Comparison of ENCODE assay signal across 15 mouse cellular contexts in genomic region chr11:69930967-69931537, GRCm38 (mm10). TPM values are rescaled to one million over a fixed set of nuclear protein-coding genes. Genes with fewer than 3 reads are reported as not detected.
DNase-seq lines count a peak whose midpoint lies in the region; ATAC-seq and TF ChIP-seq lines count a peak whose summit lies in the region.
"Had no signal": no experiment of that assay in that cellular context is flagged by ENCODE, and none has a peak within 500 bp of the region (broad histone marks: within the 10 kb centered on the region; RNA-seq: fewer than 3 reads in every experiment).

No protein-coding gene starts in this region.

- peak overlapping the region; percentile 53 for H3K27ac ChIP-seq in bone marrow macrophage, adult 2 months (ENCODE audit: insufficient read depth, low read depth, low read length)
- H3K27ac ChIP-seq: embryonic facial prominence, embryonic 10.5 days; hindbrain, postnatal 0 days; limb, embryonic 12.5 days had no signal

- no peak for TF ChIP-seq CTCF in bone marrow macrophage, adult 2 months (IDR thresholded peaks at IDR 0.05; ENCODE audit: low read depth, low read length)

- peaks cover 12% of the 10 kb centered on the region for H3K4me1 ChIP-seq in bone marrow macrophage, adult 2 months (ENCODE audit: control insufficient read depth, insufficient read depth, low read length)

- no peak for TF ChIP-seq POLR2A in bone marrow macrophage, adult 2 months (IDR thresholded peaks at IDR 0.05; ENCODE audit: borderline replicate concordance, low read depth, low read length)

- peak; percentile 35 to 41 for DNase-seq in lung, adult 18-20 months
- no peak for DNase-seq in lung, postnatal 10 days
- DNase-seq in B cell, adult 2 months, result peak; percentile 45 to 58
- DNase-seq in layer of hippocampus, postnatal 14 days (ENCODE audit: low spot score in 2 of 2), result no peak
- no peak for DNase-seq in ovary, postnatal 10 days (ENCODE audit: low spot score)
- no peak for DNase-seq in left cerebral cortex, adult 18-20 months (ENCODE audit: low spot score in 2 of 2)
- DNase-seq: adrenal gland, adult 2 months; cerebellum, adult 9-11 months; heart, postnatal 10 days; kidney, adult 8-10 months had no signal

- peak; percentile 85 for ATAC-seq in megakaryocyte progenitor cell, adult 5-6 weeks (replicated peaks; ENCODE audit: poor library complexity)
- ATAC-seq: hindbrain, postnatal 0 days had no signal

- H3K4me3 ChIP-seq in bone marrow macrophage, adult 2 months (ENCODE audit: insufficient read depth, low read length), result no peak overlapping the region
- H3K4me3 ChIP-seq: embryonic facial prominence, embryonic 10.5 days; limb, embryonic 12.5 days had no signal

RNA-seq across cellular contexts. Expression of gene Ybx2, which starts 4.5 kb away (rescaled TPM):
- not detected in 2 replicates for polyA plus RNA-seq in bone marrow macrophage, adult 2 months (2012; ENCODE audit: insufficient read depth, insufficient read length, missing spikeins)
- total RNA-seq in megakaryocyte progenitor cell, adult 5-6 weeks (2015), result 0.32 TPM in 1 of 2 replicates, not detected in the other
- total RNA-seq in megakaryocyte progenitor cell, adult 5-6 weeks (2017), result not detected in 2 replicates
- 1 to 10 TPM; 8.3 to 9.7 TPM for total RNA-seq in layer of hippocampus, postnatal 14 days (2021)
- 1 to 10 TPM; 4.6 to 6.5 TPM for total RNA-seq in left cerebral cortex, adult 18-20 months (2021)

RNA-seq across cellular contexts. Expression of gene Eif5a, which starts 9.3 kb away (rescaled TPM):
- 326 and 347 TPM in 2 replicates for polyA plus RNA-seq in bone marrow macrophage, adult 2 months (2012; ENCODE audit: insufficient read depth, insufficient read length, missing spikeins)
- total RNA-seq in megakaryocyte progenitor cell, adult 5-6 weeks (2015), result 1,355 and 1,412 TPM in 2 replicates
- total RNA-seq in megakaryocyte progenitor cell, adult 5-6 weeks (2017), result 1,221 and 1,257 TPM in 2 replicates
- total RNA-seq in layer of hippocampus, postnatal 14 days (2021), result 100 to 1,000 TPM; 446 to 451 TPM
- 100 to 1,000 TPM; 431 to 468 TPM for total RNA-seq in left cerebral cortex, adult 18-20 months (2021)

RNA-seq across cellular contexts. Expression of gene Slc2a4, which starts 16.9 kb away (rescaled TPM):
- not detected in 2 replicates for polyA plus RNA-seq in bone marrow macrophage, adult 2 months (2012; ENCODE audit: insufficient read depth, insufficient read length, missing spikeins)
- total RNA-seq in megakaryocyte progenitor cell, adult 5-6 weeks (2015), result 0.22 TPM in 1 of 2 replicates, not detected in the other
- total RNA-seq in megakaryocyte progenitor cell, adult 5-6 weeks (2017), result not detected in 2 replicates
- 1 to 10 TPM; 1.8 to 3.6 TPM for total RNA-seq in layer of hippocampus, postnatal 14 days (2021)
- 1 to 10 TPM; 4.9 to 6.4 TPM for total RNA-seq in left cerebral cortex, adult 18-20 months (2021)

RNA-seq across cellular contexts. Expression of gene Gps2, which starts 17.4 kb away (rescaled TPM):
- polyA plus RNA-seq in bone marrow macrophage, adult 2 months (2012; ENCODE audit: insufficient read depth, insufficient read length, missing spikeins), result 92.8 and 103 TPM in 2 replicates
- 106 and 114 TPM in 2 replicates for total RNA-seq in megakaryocyte progenitor cell, adult 5-6 weeks (2015)
- 46.2 and 56.3 TPM in 2 replicates for total RNA-seq in megakaryocyte progenitor cell, adult 5-6 weeks (2017)
- total RNA-seq in layer of hippocampus, postnatal 14 days (2021), result 10 to 100 TPM; 28.5 to 29.3 TPM
- total RNA-seq in left cerebral cortex, adult 18-20 months (2021), result 10 to 100 TPM; 33.0 to 33.4 TPM

RNA-seq across cellular contexts. Expression of gene Neurl4, which starts 30.2 kb away (rescaled TPM):
- polyA plus RNA-seq in bone marrow macrophage, adult 2 months (2012; ENCODE audit: insufficient read depth, insufficient read length, missing spikeins), result 15.8 and 16.9 TPM in 2 replicates
- total RNA-seq in megakaryocyte progenitor cell, adult 5-6 weeks (2015), result 9.5 and 11.0 TPM in 2 replicates
- 20.2 and 21.6 TPM in 2 replicates for total RNA-seq in megakaryocyte progenitor cell, adult 5-6 weeks (2017)
- 100 to 1,000 TPM; 108 to 124 TPM for total RNA-seq in layer of hippocampus, postnatal 14 days (2021)
- 100 to 1,000 TPM; 116 to 118 TPM for total RNA-seq in left cerebral cortex, adult 18-20 months (2021)

Comparison
In these comparisons a context has a peak if more than half of its experiments do, and no peak if none do; other contexts are left out.
1. DNase-seq: peak in lung, adult 18-20 months (2 of 2) and B cell, adult 2 months (2 of 2); none in lung, postnatal 10 days (single experiment), layer of hippocampus, postnatal 14 days (0 of 2), ovary, postnatal 10 days (single experiment) and left cerebral cortex, adult 18-20 months (0 of 2).
2. RNA of gene Ybx2, which starts 4.5 kb away (total RNA-seq): 8.3 to 9.7 TPM in layer of hippocampus, postnatal 14 days and 4.6 to 6.5 TPM in left cerebral cortex, adult 18-20 months; 0.32 TPM in megakaryocyte progenitor cell, adult 5-6 weeks; every median in the first group is over 4 times any median in the second.